Mouse (Mus musculus) forebrain, embryonic 11.5 days (tissue): ENCODE measurements at regions not wholly inside any gene's neighbourhood (a gene's known extent, or its start where the extent isn't known, plus 50 kb on each side); places are given as distances from the start of the nearest gene placed in this dataset.

Source experiments
- ATAC-seq: fragments of 200-750 bp; cut with Nextera tagmentation; replicated peaks from 2 replicates; pipeline ENCODE4 v1.8.0; 2017; ENCODE audit warnings: moderate TSS enrichment; ENCODE audit not compliant: low FRiP score
- DNase-seq: peaks from one replicate; pipeline ENCODE4 v3.0.0-alpha.2; 2017; ENCODE audit warnings: low spot score
- H3K27ac ChIP-seq: fragments of 300-500 bp; sonication (generic); 2 replicates; pipeline ENCODE4 v1.5.1; 2014; ENCODE audit warnings: low read depth, low read length
- H3K27me3 ChIP-seq: fragments of 300-500 bp; sonication (generic); 2 replicates; pipeline ENCODE4 v1.6.1; 2014; ENCODE audit warnings: mild to moderate bottlenecking, low read length, mixed read lengths; ENCODE audit not compliant: control insufficient read depth, insufficient read depth
- H3K36me3 ChIP-seq: fragments of 300-500 bp; sonication (generic); 2 replicates; pipeline ENCODE4 v1.6.1; 2014; ENCODE audit warnings: mild to moderate bottlenecking, low read length, moderate library complexity, mixed read lengths; ENCODE audit not compliant: control insufficient read depth, insufficient read depth
- H3K4me1 ChIP-seq: fragments of 300-500 bp; sonication (generic); replicated peaks from 2 replicates; pipeline ENCODE4 v1.6.1; 2014; ENCODE audit warnings: low read length, mixed read lengths; ENCODE audit not compliant: control insufficient read depth, insufficient read depth
- H3K4me2 ChIP-seq: fragments of 300-500 bp; sonication (generic); 2 replicates; pipeline ENCODE4 v1.6.1; 2014; ENCODE audit warnings: low read depth, mild to moderate bottlenecking, low read length, moderate library complexity, mixed read lengths; ENCODE audit not compliant: severe bottlenecking
- H3K4me3 ChIP-seq: fragments of 300-500 bp; sonication (generic); 2 replicates; pipeline ENCODE4 v1.5.1; 2014; ENCODE audit warnings: low read depth, low read length
- H3K9ac ChIP-seq: fragments of 300-500 bp; sonication (generic); 2 replicates; pipeline ENCODE4 v1.6.1; 2014; ENCODE audit warnings: low read length
- H3K9me3 ChIP-seq: fragments of 300-500 bp; sonication (generic); 2 replicates; pipeline ENCODE4 v1.6.1; 2016; ENCODE audit warnings: low read length, mixed read lengths; ENCODE audit not compliant: control insufficient read depth
- WGBS: fragments of 180-500 bp; shearing (Covaris S2); extraction: QIAGEN DNeasy Blood & Tissue Kit; methylation state at CpG from one replicate; pipeline ENCODE4 v1.1.7; 2014; 5-methylcytosine and 5-hydroxymethylcytosine counted together

DNA sequence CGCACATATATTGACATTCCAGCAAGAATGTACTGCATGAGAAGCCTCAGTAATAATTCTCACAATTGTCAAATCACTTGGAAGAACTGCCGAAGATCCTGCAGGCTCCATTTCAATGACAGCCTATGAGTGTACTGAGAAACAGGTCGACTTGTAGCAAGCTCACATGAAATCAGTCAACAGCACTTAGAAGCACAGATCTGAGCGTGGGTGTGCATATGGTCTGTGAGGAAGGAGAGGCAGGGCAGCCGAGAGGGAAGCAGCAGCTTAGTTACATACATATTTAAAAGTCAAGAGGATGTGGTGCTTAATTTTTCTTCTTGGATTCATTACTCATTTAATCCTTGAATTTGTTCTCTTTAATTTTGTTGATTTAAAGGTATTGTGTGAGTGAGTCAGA, 967.4 kb upstream of the Epha7 start:
- Histone ChIP-seq H3K27me3 (no peaks in the 10 kb centered on the region), H3K27ac (no peak overlapping the region), H3K4me1 (no peaks in the 10 kb centered on the region), H3K9ac (no peak overlapping the region), H3K36me3 (no peaks in the 10 kb centered on the region), H3K4me2 (no peak overlapping the region), H3K4me3 (no peak overlapping the region), H3K9me3 (no peaks in the 10 kb centered on the region)
- 80% methylated on average over 5 of the region's 5 CpGs for WGBS
- DNase-seq (no peak), ATAC-seq (no peak)

DNA sequence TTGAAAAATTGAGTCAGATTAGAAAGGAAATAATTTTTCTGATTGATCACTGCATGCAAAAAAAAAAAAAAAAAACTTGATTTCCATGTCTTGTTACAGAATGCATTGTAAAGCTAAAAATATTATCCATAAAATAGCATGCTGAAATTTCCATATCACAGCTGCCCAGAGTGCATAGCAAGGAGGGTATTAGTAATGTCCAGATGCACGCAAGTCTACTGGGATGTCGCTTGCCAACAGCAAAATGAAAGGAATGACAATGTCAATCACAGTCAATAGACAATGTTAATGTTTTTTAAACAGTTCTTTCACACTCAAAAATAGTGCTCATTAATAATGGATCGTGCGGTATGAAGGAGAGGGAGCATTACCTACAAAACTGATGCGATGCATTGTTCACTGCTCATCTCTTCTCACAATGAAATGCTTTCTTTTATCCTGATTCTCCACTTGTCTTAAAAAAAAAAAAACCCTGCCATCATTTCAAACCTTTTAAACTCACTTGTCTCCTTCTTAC, 966.8 kb upstream of the Epha7 start:
- ATAC-seq (no peak), DNase-seq (no peak)

GRCm38 (mm10) chr4:27856086-27856485, 956.8 kb upstream of the Epha7 start:
- no peak overlapping the region for H3K9ac ChIP-seq
- H3K4me2 ChIP-seq, result no peak overlapping the region
- no peaks in the 10 kb centered on the region for H3K36me3 ChIP-seq
- H3K4me1 ChIP-seq, result no peaks in the 10 kb centered on the region
- H3K9me3 ChIP-seq, result no peaks in the 10 kb centered on the region
- H3K27me3 ChIP-seq, result no peaks in the 10 kb centered on the region
- H3K4me3 ChIP-seq, result no peak overlapping the region
- no peak overlapping the region for H3K27ac ChIP-seq
- WGBS, result 85% methylated on average over 2 of the region's 2 CpGs
- DNase-seq, result no peak
- no peak for ATAC-seq

More for the DNA sequence above, 966.8 kb upstream of the Epha7 start:
- Histone ChIP-seq H3K36me3 (no peaks in the 10 kb centered on the region), H3K4me3 (no peak overlapping the region), H3K27ac (no peak overlapping the region), H3K9me3 (no peaks in the 10 kb centered on the region), H3K4me1 (no peaks in the 10 kb centered on the region), H3K27me3 (no peaks in the 10 kb centered on the region), H3K9ac (no peak overlapping the region), H3K4me2 (no peak overlapping the region)
- WGBS, result 91% methylated on average over 5 of the region's 5 CpGs

DNA sequence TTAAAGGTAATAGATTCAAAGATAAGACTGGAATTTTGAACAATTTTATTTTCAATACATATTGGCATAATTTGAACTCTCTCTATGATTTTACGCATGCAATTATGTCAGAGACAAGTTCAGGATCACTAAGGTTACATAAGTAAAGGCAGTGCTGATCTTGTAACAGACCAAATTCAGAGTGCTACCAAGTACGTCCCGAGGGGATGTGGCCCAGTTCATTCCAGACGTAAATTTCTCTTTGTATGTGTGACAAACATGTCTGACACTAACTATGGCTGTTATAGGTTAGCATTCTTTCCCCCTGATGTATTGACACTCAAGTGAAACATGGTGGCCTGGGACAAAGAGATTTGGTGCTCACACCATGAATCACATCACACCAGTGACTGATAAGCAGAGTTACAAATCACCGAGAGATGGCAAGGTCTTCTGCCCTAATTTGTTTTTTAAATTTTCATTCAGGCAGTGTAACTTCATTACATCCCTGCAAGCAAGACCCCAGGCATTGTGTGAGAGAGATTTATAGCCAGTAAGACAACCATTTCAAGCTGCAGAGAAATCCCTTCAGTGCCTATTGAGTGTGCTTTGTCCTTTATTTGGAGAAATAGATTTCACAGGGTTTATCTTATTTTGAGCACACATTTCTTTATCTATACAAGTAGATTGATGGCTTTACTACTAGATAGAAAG, 925.5 kb upstream of the Epha7 start:
- Histone ChIP-seq H3K9ac (no peak overlapping the region), H3K4me3 (no peak overlapping the region), H3K27me3 (no peaks in the 10 kb centered on the region), H3K4me2 (no peak overlapping the region), H3K9me3 (no peaks in the 10 kb centered on the region), H3K36me3 (no peaks in the 10 kb centered on the region), H3K27ac (no peak overlapping the region), H3K4me1 (no peaks in the 10 kb centered on the region)
- 93% methylated on average over 5 of the region's 5 CpGs for WGBS
- ATAC-seq (no peak), DNase-seq (no peak)

GRCm38 (mm10) chr4:27896396-27896795, 916.5 kb upstream of the Epha7 start:
- no peaks in the 10 kb centered on the region for H3K9me3 ChIP-seq
- H3K9ac ChIP-seq, result no peak overlapping the region
- 87% methylated on average over 2 of the region's 2 CpGs for WGBS
- no peak overlapping the region for H3K4me2 ChIP-seq
- no peak overlapping the region for H3K4me3 ChIP-seq
- H3K36me3 ChIP-seq, result no peaks in the 10 kb centered on the region
- no peaks in the 10 kb centered on the region for H3K27me3 ChIP-seq
- ATAC-seq (no peak), DNase-seq (no peak)
- no peak overlapping the region for H3K27ac ChIP-seq
- no peaks in the 10 kb centered on the region for H3K4me1 ChIP-seq

GRCm38 (mm10) chr4:27945351-27945750, 867.6 kb upstream of the Epha7 start:
- Histone ChIP-seq H3K27ac (no peak overlapping the region), H3K4me1 (no peaks in the 10 kb centered on the region), H3K9ac (no peak overlapping the region), H3K27me3 (no peaks in the 10 kb centered on the region), H3K36me3 (no peaks in the 10 kb centered on the region), H3K9me3 (no peaks in the 10 kb centered on the region), H3K4me2 (no peak overlapping the region), H3K4me3 (no peak overlapping the region)
- ATAC-seq (peak; percentile 68), DNase-seq (no peak)
- whole genome bisulfite sequencing, result 71% methylated on average over 2 of the region's 2 CpGs

GRCm38 (mm10) chr4:27945768-27946167, 867.2 kb upstream of the Epha7 start:
- no peak for ATAC-seq
- WGBS, result 76% methylated on average over 1 of the region's 1 CpGs
- H3K9ac ChIP-seq, result no peak overlapping the region

DNA sequence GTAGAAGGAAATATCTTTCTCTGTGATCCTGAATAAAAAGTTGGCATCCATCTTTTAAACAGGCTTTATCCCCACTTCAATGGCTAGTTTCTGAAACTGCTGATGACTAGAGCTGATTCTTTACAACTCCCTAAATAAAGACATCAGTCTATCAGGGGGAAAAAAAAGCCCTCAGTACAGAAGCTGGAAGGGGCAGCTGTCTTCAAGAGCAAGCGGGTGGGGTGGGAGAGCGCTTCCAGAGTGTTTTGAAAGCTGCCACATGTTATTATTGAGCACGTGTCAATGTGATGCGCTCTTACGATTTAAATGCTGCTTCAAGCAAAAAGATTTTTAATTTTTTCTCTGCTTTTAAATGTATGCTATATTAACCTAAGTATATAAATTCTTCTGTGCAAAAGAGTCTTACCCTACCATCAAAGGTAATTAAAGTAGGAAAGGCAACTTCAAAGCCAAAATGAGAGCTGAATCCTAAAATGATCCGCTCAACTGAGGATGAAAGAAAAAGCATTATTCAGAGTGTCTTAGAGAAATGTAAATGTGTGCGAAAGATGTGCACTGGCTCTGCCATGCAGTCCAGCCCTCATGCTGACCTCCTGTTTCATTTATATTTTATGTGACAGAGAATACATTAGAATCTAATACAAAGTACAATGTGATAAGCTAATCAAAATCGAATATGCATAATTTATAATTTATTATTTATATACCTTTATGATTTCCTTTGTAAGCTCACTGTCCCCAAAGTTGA, 862.8 kb upstream of the Epha7 start:
- Histone ChIP-seq H3K36me3 (no peaks in the 10 kb centered on the region), H3K9me3 (no peaks in the 10 kb centered on the region), H3K9ac (no peak overlapping the region), H3K4me1 (no peaks in the 10 kb centered on the region), H3K27me3 (no peaks in the 10 kb centered on the region), H3K4me3 (no peak overlapping the region), H3K27ac (no peak overlapping the region; the same call in 1 of the 2 replicates), H3K4me2 (no peak overlapping the region)
- DNase-seq (no peak), ATAC-seq (peak; percentile 59)
- WGBS, result 57% methylated on average over 8 of the region's 8 CpGs

More at GRCm38 (mm10) chr4:27945768-27946167, 867.2 kb upstream of the Epha7 start:
- Histone ChIP-seq H3K36me3 (no peaks in the 10 kb centered on the region), H3K9me3 (no peaks in the 10 kb centered on the region), H3K27ac (no peak overlapping the region), H3K27me3 (no peaks in the 10 kb centered on the region), H3K4me2 (no peak overlapping the region), H3K4me1 (no peaks in the 10 kb centered on the region), H3K4me3 (no peak overlapping the region)
- no peak for DNase-seq
